Mouse (Mus musculus): ENCODE measurements at regions not wholly inside any gene's neighbourhood (a gene's known extent, or its start where the extent isn't known, plus 50 kb on each side); places are given as distances from the start of the nearest gene placed in this dataset.

DNA sequence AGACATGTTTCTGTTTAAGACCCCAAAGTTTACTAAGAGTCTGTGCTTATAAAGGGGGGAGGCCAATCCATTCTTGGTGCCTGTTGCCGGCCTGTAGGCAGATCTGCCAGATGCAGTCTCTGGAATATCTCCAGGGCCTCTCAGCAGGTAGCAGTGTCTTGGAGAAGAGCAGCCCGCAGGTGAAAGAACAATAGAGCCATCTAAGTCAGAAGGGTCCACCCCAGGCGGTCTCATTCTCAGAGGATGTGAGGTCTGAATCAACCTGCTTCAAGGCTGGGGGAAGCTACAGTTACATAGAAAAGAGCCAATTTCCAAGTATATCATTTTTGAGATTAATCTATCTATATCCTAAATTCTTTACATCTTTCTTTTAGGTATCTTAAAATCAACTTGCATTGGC lies 366.0 kb upstream of the Dab2 start:
- TF ChIP-seq ETS1 (IDR thresholded peaks at IDR 0.05; ENCODE audit: low read depth, low read length) (no peak), POLR2AphosphoS2 (IDR thresholded peaks at IDR 0.05; ENCODE audit: low read length) (no peak), GATA1 (IDR thresholded peaks at IDR 0.05; ENCODE audit: low read depth, low read length) (no peak), E2F4 (IDR thresholded peaks at IDR 0.05; ENCODE audit: borderline replicate concordance, low read depth, low read length) (no peak), TAL1 (IDR thresholded peaks at IDR 0.05; ENCODE audit: low read length) (no peak), BHLHE40 (IDR thresholded peaks at IDR 0.05; ENCODE audit: borderline replicate concordance, low read depth, low read length) (no peak), CHD1 (IDR thresholded peaks at IDR 0.05; ENCODE audit: low read depth, low read length) (no peak), UBTF (IDR thresholded peaks at IDR 0.05; ENCODE audit: borderline replicate concordance, insufficient read depth, low read depth, low read length) (no peak), POLR2A (IDR thresholded peaks at IDR 0.05; ENCODE audit: control insufficient read depth in 1 of 2, insufficient read depth in 1 of 2, low read depth in 1 of 2, low read length in 2 of 2, poor library complexity in 1 of 2) (no peak), ZC3H11A (IDR thresholded peaks at IDR 0.05; ENCODE audit: low read depth, low read length) (no peak), SIN3A (IDR thresholded peaks at IDR 0.05; ENCODE audit: low read length) (no peak), ZKSCAN1 (IDR thresholded peaks at IDR 0.05; ENCODE audit: low read depth, low read length) (no peak), USF2 (IDR thresholded peaks at IDR 0.05; ENCODE audit: borderline replicate concordance in 1 of 2, insufficient read depth in 1 of 2, low read depth in 1 of 2, low read length in 2 of 2) (no peak), MYC (IDR thresholded peaks at IDR 0.05; ENCODE audit: low read depth, low read length) (no peak), NRF1 (IDR thresholded peaks at IDR 0.05; ENCODE audit: insufficient read depth, low read depth, low read length, poor library complexity, severe bottlenecking) (no peak), CTCF (IDR thresholded peaks at IDR 0.05 in 2 of 3, conservative IDR thresholded peaks at IDR 0.05 in 1 of 3; ENCODE audit: control insufficient read depth in 1 of 3, insufficient read depth in 1 of 3, low read depth in 2 of 3, low read length in 3 of 3, poor library complexity in 1 of 3, severe bottlenecking in 1 of 3) (no peak), USF1 (IDR thresholded peaks at IDR 0.05; ENCODE audit: low read depth, low read length) (no peak), MYB (IDR thresholded peaks at IDR 0.05; ENCODE audit: low read depth, low read length) (no peak), MAX (IDR thresholded peaks at IDR 0.05; ENCODE audit: low read length) (no peak)
- H3K36me3 ChIP-seq (ENCODE audit: control insufficient read depth in 1 of 2, insufficient read depth in 2 of 2, low read length in 2 of 2) = no peaks in the 10 kb centered on the region
- no peak for DNase-seq (ENCODE audit: low read depth, low spot score)

DNA sequence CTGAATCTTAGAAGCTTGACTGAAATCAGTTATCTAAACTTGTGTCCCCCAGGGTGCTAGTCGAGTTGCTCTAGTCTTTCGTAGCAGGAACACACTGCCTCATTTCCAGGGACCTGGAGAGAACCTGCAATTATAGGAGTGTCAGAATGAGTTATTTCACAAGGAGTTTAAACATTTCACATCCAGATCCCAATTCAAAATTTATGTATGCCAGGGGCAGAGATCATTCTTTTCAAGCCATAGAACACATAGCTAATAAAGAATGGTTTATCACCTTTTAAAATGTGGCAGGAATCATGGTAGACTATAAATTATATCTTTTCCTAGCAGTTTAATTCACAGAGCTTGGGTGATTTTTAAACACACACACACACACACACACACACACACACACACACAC lies 358.6 kb upstream of the Dab2 start:
- no peak for TF ChIP-seq GATA1 (IDR thresholded peaks at IDR 0.05; ENCODE audit: low read depth, low read length)
- TF ChIP-seq MEF2A (IDR thresholded peaks at IDR 0.05; ENCODE audit: extremely low read depth, insufficient replicate concordance, low read depth, low read length, poor library complexity, severe bottlenecking) = no peak
- TF ChIP-seq RAD21 (IDR thresholded peaks at IDR 0.05; ENCODE audit: low read depth, low read length) = no peak
- TF ChIP-seq MXI1 (IDR thresholded peaks at IDR 0.05; ENCODE audit: low read depth, low read length) = no peak
- no peak for TF ChIP-seq ELF1 (IDR thresholded peaks at IDR 0.05; ENCODE audit: low read depth, low read length)
- TF ChIP-seq POLR2A (IDR thresholded peaks at IDR 0.05; ENCODE audit: control insufficient read depth in 1 of 2, insufficient read depth in 1 of 2, low read depth in 1 of 2, low read length in 2 of 2, poor library complexity in 1 of 2) = no peak
- no peak for TF ChIP-seq JUND (IDR thresholded peaks at IDR 0.05; ENCODE audit: low read depth, low read length)
- no peak for TF ChIP-seq E2F4 (IDR thresholded peaks at IDR 0.05; ENCODE audit: borderline replicate concordance, low read depth, low read length)
- no peak for TF ChIP-seq KAT2A (conservative IDR thresholded peaks at IDR 0.05; ENCODE audit: low read depth, low read length)
- no peak for TF ChIP-seq ZKSCAN1 (IDR thresholded peaks at IDR 0.05; ENCODE audit: low read depth, low read length)
- TF ChIP-seq NRF1 (IDR thresholded peaks at IDR 0.05; ENCODE audit: insufficient read depth, low read depth, low read length, poor library complexity, severe bottlenecking) = no peak
- TF ChIP-seq HCFC1 (IDR thresholded peaks at IDR 0.05; ENCODE audit: low read depth, low read length) = no peak
- TF ChIP-seq ZNF384 (IDR thresholded peaks at IDR 0.05; ENCODE audit: low read depth, low read length) = no peak
- no peak for TF ChIP-seq USF1 (IDR thresholded peaks at IDR 0.05; ENCODE audit: low read depth, low read length)
- no peak for TF ChIP-seq MYB (IDR thresholded peaks at IDR 0.05; ENCODE audit: low read depth, low read length)
- no peaks in the 10 kb centered on the region for H3K9me3 ChIP-seq (replicated peaks; ENCODE audit: insufficient read depth, low read length)
- no peak overlapping the region for H3K9ac ChIP-seq (ENCODE audit: control insufficient read depth, low read depth, low read length, poor library complexity, severe bottlenecking)
- no peaks in the 10 kb centered on the region for H3K4me1 ChIP-seq (ENCODE audit: control insufficient read depth in 1 of 2, insufficient read depth in 2 of 2, low read length in 2 of 2)
- DNase-seq (ENCODE audit: low read depth, low spot score) = no peak
- H3K27ac ChIP-seq (ENCODE audit: control insufficient read depth, low read depth, low read length) = no peak overlapping the region
- no peaks in the 10 kb centered on the region for H3K79me2 ChIP-seq (ENCODE audit: control insufficient read depth, insufficient read depth, low read length, poor library complexity)
- no peak overlapping the region for H3K4me3 ChIP-seq (ENCODE audit: control insufficient read depth in 1 of 2, insufficient read depth in 1 of 2, low read depth in 2 of 2, low read length in 2 of 2)
- H3K27me3 ChIP-seq (ENCODE audit: control insufficient read depth in 1 of 2, insufficient read depth in 2 of 2, low read length in 2 of 2) = no peaks in the 10 kb centered on the region
- no peaks in the 10 kb centered on the region for H3K36me3 ChIP-seq (ENCODE audit: control insufficient read depth in 1 of 2, insufficient read depth in 2 of 2, low read length in 2 of 2)

More for the DNA sequence above, 366.0 kb upstream of the Dab2 start:
- H3K79me2 ChIP-seq (ENCODE audit: control insufficient read depth, insufficient read depth, low read length, poor library complexity) = no peaks in the 10 kb centered on the region
- no peak overlapping the region for H3K9ac ChIP-seq (ENCODE audit: control insufficient read depth, low read depth, low read length, poor library complexity, severe bottlenecking)
- H3K27me3 ChIP-seq (ENCODE audit: control insufficient read depth in 1 of 2, insufficient read depth in 2 of 2, low read length in 2 of 2) = peaks cover 0 to 2% of the 10 kb centered on the region in 2 experiments; a peak in 2 of 4 replicates
- no peaks in the 10 kb centered on the region for H3K9me3 ChIP-seq (replicated peaks; ENCODE audit: insufficient read depth, low read length)
- no peaks in the 10 kb centered on the region for H3K4me1 ChIP-seq (ENCODE audit: control insufficient read depth in 1 of 2, insufficient read depth in 2 of 2, low read length in 2 of 2)
- no peak overlapping the region for H3K27ac ChIP-seq (ENCODE audit: control insufficient read depth, low read depth, low read length)
- H3K4me3 ChIP-seq (ENCODE audit: control insufficient read depth in 1 of 2, insufficient read depth in 1 of 2, low read depth in 2 of 2, low read length in 2 of 2) = no peak overlapping the region

All from MEL (cell line).